Mouse (Mus musculus) brain, embryonic 14.5 days (tissue): ENCODE measurements at regions not wholly inside any gene's neighbourhood (a gene's known extent, or its start where the extent isn't known, plus 50 kb on each side); places are given as distances from the start of the nearest gene placed in this dataset.

Source experiments
- CTCF ChIP-seq: fragments of 200-500 bp; IDR thresholded peaks from 2 replicates; pipeline ENCODE4 v1.5.1; 2012; ENCODE audit warnings: inconsistent platforms, mild to moderate bottlenecking, moderate library complexity, borderline replicate concordance; ENCODE audit not compliant: insufficient read depth, insufficient read length; ENCODE audit errors: extremely low read depth
- POLR2A ChIP-seq: fragments of 200-500 bp; IDR thresholded peaks from 2 replicates; pipeline ENCODE4 v1.6.1; 2012; ENCODE audit warnings: mild to moderate bottlenecking, inconsistent platforms, borderline replicate concordance; ENCODE audit not compliant: poor library complexity, insufficient read depth, insufficient read length, severe bottlenecking; ENCODE audit errors: extremely low read depth

GRCm38 (mm10) chr19:32943594-32944230 is 186.4 kb downstream of the Pten start:
- no peak for TF ChIP-seq POLR2A
- TF ChIP-seq CTCF, result no peak
